Mouse (Mus musculus): ENCODE results near the gene Polr3gl. TPM values are rescaled to one million over a fixed set of nuclear protein-coding genes. Genes with fewer than 3 reads are reported as not detected.

Gene Polr3gl
- total RNA-seq, 2 experiments from 2014 or later, result 27.5 to 28.6 TPM

DNA sequence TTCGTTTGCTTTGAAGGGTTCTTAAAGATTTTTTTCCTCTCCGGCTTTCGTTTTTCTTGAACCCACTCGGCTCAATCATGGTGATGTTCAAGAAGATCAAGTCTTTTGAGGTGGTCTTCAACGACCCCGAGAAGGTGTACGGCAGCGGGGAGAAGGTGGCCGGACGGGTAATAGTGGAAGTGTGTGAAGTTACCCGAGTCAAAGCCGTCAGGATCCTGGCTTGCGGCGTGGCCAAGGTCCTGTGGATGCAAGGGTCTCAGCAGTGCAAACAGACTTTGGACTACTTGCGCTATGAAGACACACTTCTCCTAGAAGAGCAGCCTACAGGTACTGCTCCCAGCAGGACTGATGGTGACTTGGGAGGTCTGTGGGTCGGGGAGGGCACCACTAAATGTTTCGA is 35.8 kb downstream of the Polr3gl start:
- DNase-seq (ENCODE audit: low spot score in 2 of 2), result no peak

DNA sequence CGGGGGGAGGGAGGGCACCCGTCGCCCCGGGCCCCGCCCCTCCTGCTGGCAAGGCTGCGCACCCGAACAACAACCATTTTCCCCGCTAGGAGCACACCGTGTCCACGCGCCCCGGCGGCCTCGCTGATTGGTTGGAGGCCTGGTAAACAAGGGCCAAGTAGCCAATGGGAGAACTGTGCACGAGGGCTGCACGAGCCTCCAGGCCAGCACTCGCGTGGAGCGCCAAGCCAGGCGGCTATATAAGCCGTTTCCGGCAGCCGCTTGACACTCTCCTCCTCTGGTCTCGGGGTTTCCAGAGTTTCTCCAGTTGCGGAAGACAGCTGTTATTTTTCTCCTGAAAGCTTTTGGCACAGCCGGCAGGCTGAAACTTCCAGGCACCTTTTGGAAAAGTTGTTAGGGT is 36.3 kb downstream of the Polr3gl start, which contains the start of gene Txnip:
TSS of gene Txnip (plus strand) at position 264 of the 400 bp plus-strand sequence.
- DNase-seq (ENCODE audit: low spot score in 2 of 2), result peak; percentile 98 to 99

DNA sequence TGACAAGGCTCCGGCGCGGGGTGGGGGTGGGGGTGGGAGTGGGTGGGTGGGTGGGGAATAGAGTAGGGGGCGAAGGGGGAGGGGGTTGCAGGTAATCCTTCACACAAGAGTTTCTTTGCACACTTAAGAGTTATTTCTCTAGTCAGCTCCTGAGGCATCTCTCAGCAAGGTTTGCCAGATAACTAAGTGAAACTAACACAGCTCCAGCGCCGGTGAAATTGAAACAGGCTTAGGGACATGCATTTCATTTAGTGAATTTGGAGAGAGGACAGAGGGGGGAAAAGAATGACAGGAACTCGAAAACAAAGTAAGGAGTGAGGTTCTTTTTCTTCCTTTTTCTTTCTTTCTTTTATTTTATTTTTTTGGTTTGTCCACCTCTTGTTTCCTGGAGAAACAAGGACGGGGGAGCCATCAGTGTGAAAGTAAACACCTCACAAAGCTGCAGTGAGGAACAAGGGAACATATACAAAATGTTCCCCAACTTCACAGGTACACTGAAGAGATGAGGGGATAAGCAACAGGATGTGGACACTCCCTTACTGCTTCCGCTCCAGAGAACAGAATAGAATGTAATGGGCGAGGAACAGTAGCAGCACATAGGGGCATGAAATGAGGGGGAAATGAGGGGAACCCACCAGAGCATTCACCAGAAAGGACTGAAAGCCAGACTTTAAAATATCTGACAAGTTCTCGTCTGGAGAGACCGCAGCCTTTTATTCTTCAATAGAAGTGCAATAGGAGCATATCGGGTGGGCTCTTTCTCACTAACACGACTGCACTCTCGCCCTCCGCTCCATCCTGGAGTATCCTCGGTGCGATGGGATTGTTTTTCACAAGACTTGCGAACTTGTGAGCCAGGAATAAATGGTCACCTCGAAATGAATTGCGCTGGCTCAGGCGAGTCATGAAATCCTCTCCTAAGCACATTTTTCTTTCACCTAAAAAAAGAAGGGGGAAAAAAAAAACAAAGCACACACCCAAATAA is 37.0 kb downstream of the Polr3gl start:
- no peak for DNase-seq (ENCODE audit: low spot score in 2 of 2)

DNA sequence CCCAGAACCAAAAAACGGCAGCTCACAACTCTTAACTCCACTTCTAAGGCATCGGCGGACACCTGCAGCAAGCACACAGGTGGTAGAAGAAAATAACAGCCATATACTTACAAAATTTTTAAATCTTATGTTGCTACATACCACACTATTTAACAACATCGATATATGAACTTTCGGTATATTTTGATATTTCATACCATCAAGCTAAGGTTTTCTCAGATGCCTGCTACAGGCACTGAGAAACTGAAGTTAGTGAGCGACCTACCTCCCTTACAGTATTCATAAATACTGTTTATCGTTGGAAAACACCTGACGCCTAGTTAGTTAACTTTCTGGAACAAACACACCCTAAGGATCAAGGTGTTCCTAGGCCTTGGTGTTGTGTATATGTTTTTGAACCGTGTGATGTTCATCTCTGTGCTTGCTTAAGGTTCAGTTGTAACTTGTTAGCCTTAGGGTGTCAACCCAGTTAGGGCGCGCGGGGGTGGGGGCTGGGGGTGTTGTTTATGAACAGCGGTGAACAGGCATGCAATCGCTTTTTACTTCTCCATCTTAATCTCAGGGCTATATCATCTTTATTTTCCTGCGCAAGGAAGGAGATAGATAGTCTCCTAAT is 37.9 kb downstream of the Polr3gl start:
- DNase-seq (ENCODE audit: low spot score in 2 of 2), result no peak

DNA sequence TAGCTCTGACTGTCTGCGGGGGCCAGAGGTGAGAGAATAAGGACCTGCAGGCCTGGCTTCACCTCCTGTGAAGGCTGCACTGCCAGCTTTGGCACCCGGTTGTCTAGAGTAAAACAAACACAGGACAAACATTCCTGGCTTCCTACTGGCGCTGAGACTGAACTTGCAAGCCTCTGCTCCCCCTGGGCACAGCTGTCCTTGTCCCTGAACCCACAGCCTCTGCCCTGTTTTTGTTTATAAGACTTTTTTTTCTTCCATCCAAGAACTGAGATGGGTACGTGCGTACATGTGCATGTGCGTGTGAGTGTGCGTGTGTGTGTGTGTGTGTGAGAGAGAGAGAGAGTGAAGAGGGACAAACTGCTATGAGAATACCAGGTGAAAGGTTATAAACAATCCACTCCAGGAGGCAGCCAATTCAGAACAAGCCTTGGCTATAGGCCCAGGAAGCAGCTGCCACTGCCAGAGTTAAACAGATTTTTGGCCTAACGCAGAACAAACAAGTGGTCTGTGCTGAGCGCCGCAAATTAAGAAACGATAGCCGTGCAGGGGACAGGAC is 38.9 kb downstream of the Polr3gl start:
- DNase-seq (ENCODE audit: low spot score in 2 of 2), result peak; percentile 68 to 71

DNA sequence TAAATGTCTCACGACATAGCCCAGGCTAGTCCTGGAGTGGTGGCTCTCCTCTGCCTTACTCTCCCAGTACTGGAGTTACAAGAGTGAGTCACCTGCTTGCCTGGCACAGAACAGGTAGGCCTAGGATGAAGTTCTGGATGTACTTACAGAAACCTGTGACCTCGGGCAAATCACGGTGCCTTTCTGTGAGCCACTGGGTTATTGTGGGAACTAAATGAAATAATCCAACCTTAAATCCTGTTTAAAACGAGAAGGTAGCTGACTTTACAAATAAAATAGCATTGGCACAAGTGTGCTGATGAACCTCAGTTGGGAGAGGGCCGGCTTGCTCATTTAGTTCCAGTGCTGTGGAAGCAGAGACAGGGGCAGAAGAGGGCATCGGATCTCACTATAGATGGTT is 39.7 kb downstream of the Polr3gl start:
- DNase-seq (ENCODE audit: low spot score in 2 of 2), result no peak

DNA sequence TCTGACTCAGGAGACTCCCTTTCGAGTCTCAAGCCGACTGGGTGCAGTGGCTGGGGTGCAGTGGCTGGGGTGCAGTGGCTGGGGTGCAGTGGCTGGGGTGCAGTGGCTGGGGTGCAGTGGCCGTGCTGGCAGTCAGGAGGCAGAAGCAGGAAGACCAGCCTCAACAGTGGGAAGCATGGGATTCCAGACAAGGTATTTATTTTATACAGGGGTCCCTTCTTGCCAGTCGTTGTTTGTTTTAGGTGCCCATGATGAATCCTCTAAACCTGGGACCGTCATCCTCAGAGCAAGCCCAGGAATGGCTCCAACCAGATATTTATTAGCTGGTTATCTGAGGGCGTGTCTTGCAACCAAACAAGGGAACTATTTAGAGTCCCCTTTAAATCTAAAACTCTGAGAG is 40.4 kb downstream of the Polr3gl start:
- no peak for DNase-seq (ENCODE audit: low spot score in 2 of 2)

DNA sequence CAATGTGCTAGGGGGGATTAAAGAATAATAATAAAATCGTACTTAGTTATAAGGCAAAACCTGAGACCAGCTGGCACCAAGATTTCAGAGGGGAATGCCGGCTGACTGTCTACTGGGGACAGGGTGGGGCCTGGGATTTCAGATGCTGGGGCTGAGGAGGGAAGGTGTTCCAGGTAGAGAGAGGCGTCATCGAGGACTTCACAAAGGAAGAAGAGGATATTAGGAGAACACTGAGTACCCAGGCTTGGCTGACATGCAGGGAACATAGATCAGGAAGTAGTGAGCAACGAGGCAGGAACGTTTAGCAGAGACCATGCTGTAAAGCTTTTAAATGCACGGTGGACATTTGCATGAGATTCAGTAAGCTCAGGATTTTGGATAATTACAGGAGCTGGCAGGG is 42.1 kb downstream of the Polr3gl start:
- no peak for DNase-seq (ENCODE audit: low spot score in 2 of 2)

DNA sequence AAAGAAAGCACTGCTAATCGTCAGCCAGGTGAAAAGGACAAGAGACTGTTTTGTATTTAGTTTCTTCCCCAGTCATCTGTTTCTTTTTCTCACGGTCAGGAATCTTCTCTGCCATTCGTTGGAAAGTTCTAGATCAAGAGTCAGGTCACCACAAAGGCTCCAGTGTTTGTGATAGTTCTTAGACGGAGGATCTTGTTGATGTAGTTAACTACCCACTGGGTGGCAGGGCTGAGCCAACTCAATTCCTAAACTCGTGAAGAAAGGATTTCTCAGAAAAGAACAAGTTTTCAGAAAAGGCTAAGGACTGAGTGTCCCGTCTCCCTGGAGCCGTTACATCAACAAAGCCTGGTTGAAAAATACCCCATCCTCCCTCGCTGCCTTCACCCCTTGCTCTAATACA is 42.8 kb downstream of the Polr3gl start:
- peak in 1 of 2 experiments; percentile 66 for DNase-seq (ENCODE audit: low spot score in 2 of 2)

DNA sequence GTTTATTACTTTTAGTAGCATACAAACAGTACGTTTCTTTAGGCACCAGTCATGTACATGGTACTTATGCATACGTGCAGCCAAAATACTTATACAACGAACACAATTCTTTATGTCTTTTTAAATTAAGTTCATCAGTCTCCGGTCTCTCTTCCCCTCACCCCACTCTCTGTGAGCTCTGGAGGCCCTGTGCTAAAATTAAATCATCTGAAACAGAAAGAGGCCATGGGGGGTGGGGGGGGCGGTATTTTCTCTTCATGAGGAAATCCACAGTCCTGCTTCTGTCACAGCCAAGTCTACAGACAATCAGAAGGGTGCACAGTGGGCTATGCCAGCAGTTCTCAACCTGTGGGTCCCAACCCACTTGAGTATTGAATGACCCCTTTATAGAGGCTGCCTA is 44.6 kb downstream of the Polr3gl start:
- no peak for DNase-seq (ENCODE audit: low spot score in 2 of 2)

DNA sequence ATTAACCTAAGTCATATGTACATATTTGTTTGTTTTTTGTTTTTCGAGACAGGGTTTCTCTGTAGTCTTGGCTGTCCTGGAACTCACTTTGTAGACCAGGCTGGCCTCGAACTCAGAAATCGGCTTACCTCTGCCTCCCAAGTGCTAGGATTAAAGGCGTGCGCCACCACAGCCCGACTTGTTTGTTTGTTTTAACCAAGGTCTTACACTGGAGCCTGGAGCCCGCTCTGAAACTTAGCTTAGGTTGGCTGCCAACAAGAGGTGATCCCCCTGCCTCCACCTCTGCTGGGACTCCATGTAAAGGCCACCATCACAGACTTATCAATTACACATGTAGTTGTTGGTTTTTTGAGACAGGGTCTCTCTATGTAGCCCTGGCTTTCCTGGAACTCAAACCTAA is 45.2 kb downstream of the Polr3gl start:
- DNase-seq (ENCODE audit: low spot score in 2 of 2), result no peak

DNA sequence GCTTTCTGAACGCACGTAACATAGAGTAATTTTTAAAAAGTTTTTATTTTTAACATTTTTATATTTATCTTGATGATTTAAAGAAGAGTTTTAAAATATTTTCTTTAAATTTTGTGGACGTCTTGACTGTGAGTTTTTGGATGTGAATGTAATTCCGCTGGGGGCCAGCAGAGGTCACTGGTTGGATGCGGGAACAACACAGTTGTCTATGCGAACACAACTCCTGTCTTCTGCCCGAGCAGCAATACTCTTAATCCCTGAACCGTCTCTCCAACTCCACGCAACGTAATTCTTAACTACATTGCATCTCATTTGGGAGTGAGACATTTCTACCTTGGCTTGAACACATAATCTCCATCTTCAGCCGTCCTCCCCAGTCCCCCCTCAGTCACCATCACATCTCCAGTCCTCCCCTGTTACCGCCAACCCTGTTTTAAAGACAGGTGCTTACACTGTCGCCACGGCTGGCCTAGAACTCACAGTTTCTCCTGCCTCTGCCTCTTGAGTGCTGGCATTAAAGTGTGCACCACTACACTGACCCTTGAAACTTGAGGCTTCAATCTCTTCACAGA is 46.5 kb downstream of the Polr3gl start:
- peak; percentile 83 to 85 for DNase-seq (ENCODE audit: low spot score in 2 of 2)

DNA sequence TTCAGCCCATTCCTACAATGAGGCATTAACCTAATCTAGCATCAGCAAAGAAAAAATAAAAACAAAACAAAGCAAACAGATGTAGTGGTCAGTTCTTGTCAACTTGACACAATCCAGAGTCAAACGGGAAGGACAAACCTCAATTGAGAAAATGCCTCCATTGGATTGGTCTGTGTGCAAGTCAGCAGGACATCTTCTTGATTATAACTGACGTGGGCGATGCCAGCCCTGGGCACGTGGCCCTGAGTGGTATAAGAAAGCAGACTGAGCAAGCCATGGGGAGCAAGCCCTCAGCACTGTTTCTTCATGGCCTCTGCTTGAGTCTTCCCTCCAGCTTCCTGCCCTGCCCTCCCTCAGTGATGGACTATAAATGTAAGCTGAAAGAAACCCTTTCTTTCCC is 47.1 kb downstream of the Polr3gl start:
- no peak for DNase-seq (ENCODE audit: low spot score in 2 of 2)

DNA sequence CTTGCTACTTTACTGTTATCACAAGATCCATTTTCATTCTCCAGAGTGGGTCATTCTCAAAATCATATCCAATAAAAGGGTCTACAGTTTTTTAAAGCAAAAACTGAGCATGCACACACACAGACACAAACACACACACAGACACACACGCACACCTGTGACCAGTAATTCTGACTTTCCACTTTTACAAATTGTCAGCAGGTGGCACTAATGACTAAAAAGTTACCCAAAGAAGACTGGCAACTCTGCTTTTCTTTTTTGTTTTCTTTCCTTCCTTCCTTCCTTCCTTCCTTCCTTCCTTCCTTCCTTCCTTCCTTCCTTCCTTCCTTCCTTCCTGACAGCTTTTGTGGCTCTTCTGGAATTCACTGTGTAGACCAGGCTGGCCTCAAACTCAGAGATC is 48.4 kb downstream of the Polr3gl start:
- DNase-seq (ENCODE audit: low spot score in 2 of 2), result no peak

DNA sequence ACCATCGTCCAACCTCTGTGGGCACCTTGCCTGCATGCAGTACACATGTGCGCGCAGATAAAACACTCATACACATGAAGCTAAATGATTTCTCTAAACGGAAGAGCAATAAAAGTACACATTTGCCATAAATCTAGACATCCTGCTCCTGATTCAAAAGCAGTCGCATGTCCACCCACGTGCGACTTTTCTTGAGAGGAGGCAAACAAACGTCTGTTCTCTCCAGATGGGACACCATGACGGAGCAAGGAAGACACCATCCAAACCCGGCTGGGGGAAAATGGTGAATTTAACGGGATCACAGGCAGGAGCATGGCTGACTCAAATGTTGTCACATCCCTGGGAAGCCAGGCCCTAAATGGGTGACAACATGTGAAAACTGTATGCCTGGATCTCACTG is 50.6 kb downstream of the Polr3gl start:
- no peak for DNase-seq (ENCODE audit: low spot score in 2 of 2)

DNA sequence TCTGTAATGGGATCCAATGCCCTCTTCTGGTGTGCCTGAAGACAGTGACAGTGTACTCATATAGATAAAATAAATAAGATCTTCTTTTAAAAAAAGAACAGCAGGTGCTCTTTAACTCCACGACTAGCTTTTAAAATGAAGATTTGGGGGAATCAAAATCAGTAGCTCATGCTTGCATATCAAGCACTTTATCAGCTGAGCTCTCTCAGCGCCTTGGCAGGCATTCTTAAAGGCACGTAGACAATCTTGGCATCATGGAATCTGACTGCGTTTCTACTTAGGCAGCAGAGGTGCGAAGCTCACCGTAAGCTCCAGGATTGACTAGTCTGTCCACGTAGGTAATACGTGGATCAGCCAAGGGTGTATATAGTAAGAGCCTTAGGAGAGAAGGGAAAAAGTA is 51.4 kb downstream of the Polr3gl start:
- DNase-seq (ENCODE audit: low spot score in 2 of 2), result no peak

DNA sequence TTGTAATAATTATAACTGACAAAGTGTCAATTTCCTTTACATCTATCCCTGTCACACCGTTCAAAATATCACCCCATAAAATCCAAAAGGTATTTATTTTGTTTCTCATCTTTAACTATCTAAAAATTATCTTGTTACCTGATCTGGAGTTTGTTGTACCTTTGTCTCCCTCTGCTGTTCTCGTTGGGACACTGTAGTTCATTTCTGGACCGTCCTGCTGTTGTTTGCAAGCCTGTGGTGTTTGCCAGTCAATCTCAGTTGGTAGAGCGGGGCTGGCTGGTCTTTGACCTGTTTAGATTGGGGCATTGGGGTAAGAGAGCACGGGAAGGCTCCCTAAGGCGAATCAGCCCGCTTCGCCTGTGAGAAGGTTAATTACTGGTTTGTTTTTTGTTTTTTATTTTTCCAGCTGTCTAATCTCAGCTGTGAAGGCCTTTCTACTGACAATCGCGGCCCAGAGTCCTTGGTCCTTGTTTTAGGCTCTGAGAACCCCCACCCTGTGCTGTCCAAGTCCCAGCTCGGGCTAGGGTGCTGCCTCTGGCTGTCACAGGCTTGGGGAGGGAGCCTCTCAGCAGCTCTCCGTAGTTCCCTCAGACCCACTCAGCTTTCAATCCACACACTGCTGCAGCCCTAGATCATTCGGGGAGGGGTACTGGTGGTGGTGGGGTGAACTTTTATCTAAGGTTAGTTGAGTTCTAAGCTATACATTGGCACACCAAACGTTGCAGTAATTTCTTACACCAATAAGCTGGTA is 52.5 kb downstream of the Polr3gl start:
- no peak for DNase-seq (ENCODE audit: low spot score in 2 of 2)

DNA sequence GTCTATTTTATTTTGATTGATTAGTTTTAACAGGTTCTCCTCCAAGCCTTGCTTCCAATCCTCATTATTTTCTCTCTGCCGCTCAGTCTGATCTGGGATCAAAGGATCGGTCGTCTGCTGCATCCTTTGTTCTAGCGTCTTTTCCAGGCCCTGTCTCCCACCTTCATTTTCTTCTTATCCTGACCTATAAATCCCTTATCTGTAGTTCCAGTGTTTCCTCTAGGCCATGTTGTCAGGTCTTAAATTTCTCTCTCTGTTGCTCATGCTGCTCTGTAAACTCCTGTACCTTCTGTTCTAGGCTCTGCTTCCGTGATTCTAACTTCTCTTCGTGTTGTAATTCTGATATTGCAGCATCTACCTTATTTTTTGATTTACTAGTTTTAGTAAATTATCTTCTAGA is 53.2 kb downstream of the Polr3gl start:
- no peak for DNase-seq (ENCODE audit: low spot score in 2 of 2)

DNA sequence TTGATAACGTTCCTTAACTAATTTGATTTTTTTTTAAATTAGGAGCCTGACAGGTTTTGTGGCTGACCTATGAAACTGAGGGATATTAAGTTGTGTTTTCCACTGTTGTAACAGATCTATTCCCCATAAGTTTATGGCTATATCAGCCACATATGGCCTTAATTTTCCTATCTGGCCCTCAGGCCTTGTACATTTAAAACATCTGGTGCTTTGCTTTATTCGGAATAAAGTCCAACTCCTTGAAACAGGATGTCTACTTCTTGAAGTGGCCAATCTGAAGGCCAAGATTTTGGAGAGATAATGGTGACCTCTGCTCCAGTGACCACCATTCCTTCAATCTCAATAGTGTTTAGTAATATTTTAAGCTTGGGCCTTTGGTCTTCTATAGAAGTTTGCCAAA is 54.7 kb downstream of the Polr3gl start:
- DNase-seq (ENCODE audit: low spot score in 2 of 2), result no peak

DNA sequence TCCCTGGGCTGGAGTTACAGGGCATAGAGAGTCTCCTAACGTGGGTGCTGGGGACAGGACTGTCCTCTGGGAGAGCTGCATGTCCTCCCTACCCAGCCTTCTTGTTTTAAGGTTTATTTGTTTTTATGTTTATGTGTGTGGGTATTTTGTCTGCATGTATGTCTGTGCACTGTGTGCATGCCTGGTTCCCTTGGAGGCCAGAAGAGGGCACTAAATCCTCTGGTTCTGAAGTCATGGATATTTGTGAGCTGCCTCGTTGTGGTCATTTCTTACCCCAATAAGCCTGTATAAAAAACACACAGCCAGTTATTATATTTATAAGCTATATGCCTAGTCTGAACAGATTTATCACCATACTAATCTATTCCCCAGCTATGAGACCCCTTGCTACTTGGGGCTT is 59.7 kb downstream of the Polr3gl start:
- no peak for DNase-seq (ENCODE audit: low spot score in 2 of 2)

DNA sequence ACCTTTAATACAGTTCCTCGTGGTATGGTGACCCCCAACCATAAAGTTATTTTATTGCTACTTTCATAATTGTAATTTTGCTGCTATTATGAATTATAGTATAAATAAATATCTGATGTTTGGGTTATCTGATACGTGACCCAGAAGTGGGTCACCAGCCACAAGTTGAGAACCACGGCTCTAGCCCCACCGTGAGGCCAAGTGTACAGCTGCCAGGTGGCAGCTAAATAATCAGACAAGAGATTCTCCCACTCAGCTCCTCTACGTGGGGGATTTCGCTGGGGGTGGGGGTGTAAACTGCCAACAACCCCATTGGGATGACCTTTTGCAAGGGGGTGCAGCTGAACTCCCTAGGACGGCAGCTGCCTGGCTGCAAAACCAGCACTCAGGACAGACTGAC is 61.9 kb downstream of the Polr3gl start:
- DNase-seq (ENCODE audit: low spot score in 2 of 2), result no peak
